In the genomic region with DNA sequence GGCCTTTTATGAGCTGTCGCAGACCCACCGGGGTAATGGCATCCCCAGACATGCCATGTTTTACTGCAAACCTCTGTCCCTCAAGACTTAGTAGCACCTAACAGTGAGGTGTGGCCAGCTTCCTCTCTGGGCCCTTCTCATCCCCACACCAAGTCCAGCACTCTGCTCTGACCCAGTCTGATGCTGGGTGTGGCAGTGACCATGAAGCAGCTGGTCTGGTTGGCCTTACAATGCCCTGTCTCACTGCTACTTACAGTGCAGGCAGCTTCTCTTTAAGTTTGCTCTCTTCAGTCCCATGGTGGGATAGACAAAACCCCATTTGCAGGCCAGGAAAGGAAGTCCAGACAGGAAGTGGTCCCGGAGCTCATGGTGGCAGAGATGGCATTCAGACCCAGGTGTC, we compare ENCODE assay signal across 18 mouse cellular contexts. TPM values are rescaled to one million over a fixed set of nuclear protein-coding genes. Genes with fewer than 3 reads are reported as not detected.
DNase-seq lines count a peak whose midpoint lies in the region; ATAC-seq and TF ChIP-seq lines count a peak whose summit lies in the region.
"Had no signal": no experiment of that assay in that cellular context is flagged by ENCODE, and none has a peak within 500 bp of the region (broad histone marks: within the 10 kb centered on the region; RNA-seq: fewer than 3 reads in every experiment).

No protein-coding gene starts in this region.

- no peak overlapping the region for H3K9ac ChIP-seq in heart, embryonic 15.5 days
- no peak overlapping the region for H3K9ac ChIP-seq in heart, embryonic 11.5 days (ENCODE audit: low read depth, low read length)
- H3K9ac ChIP-seq in hindbrain, embryonic 13.5 days: peak overlapping the region; percentile 3; the same call in 1 of the 2 replicates
- H3K9ac ChIP-seq in hindbrain, embryonic 12.5 days: no peak overlapping the region
- H3K9ac ChIP-seq: forebrain, embryonic 15.5 days; intestine, embryonic 15.5 days had no signal

- peak overlapping the region; percentile 95 for H3K27ac ChIP-seq in gastrocnemius, adult 2 months
- peak overlapping the region; percentile 97 for H3K27ac ChIP-seq in heart, embryonic 15.5 days
- no peak overlapping the region for H3K27ac ChIP-seq in heart, embryonic 11.5 days (ENCODE audit: low read depth, low read length)
- H3K27ac ChIP-seq in hindbrain, embryonic 13.5 days: no peak overlapping the region
- no peak overlapping the region for H3K27ac ChIP-seq in hindbrain, embryonic 12.5 days
- peak overlapping the region; percentile 84; the same call in 1 of the 2 replicates for H3K27ac ChIP-seq in olfactory bulb, adult 2 months (ENCODE audit: insufficient read depth, low read depth, low read length)
- H3K27ac ChIP-seq: embryonic facial prominence, embryonic 13.5 days; intestine, embryonic 15.5 days had no signal

- H3K9me3 ChIP-seq in heart, embryonic 15.5 days (replicated peaks): no peaks in the 10 kb centered on the region
- H3K9me3 ChIP-seq in heart, embryonic 11.5 days (replicated peaks; ENCODE audit: control insufficient read depth, low read length): no peaks in the 10 kb centered on the region
- no peaks in the 10 kb centered on the region for H3K9me3 ChIP-seq in hindbrain, embryonic 13.5 days
- no peaks in the 10 kb centered on the region for H3K9me3 ChIP-seq in hindbrain, embryonic 12.5 days (replicated peaks)
- H3K9me3 ChIP-seq: embryonic facial prominence, embryonic 13.5 days; forebrain, embryonic 15.5 days; intestine, embryonic 15.5 days had no signal

- intact Hi-C loops in gastrocnemius, adult 2 months (cut with DNase I): loop anchor here (10.0 kb wide), 1 partner anchor 359 kb away; the partner anchor contains the start of gene Dmc1

- ATAC-seq in heart, embryonic 15.5 days (replicated peaks; ENCODE audit: insufficient number of reproducible peaks, insufficient read depth, low FRiP score, low read depth): no peak
- ATAC-seq in heart, embryonic 11.5 days (replicated peaks; ENCODE audit: insufficient number of reproducible peaks, low FRiP score, low TSS enrichment): no peak
- no peak for ATAC-seq in hindbrain, embryonic 13.5 days (ENCODE audit: low FRiP score)
- ATAC-seq in hindbrain, embryonic 12.5 days (ENCODE audit: low FRiP score): no peak
- ATAC-seq: forebrain, embryonic 15.5 days; intestine, embryonic 15.5 days had no signal

- H3K27me3 ChIP-seq in heart, embryonic 15.5 days: no peaks in the 10 kb centered on the region
- H3K27me3 ChIP-seq in heart, embryonic 11.5 days (ENCODE audit: control insufficient read depth, insufficient read depth, low read length): peaks cover 4% of the 10 kb centered on the region; the same call in 1 of the 2 replicates
- peaks cover 5% of the 10 kb centered on the region for H3K27me3 ChIP-seq in hindbrain, embryonic 13.5 days
- peaks cover 3% of the 10 kb centered on the region for H3K27me3 ChIP-seq in hindbrain, embryonic 12.5 days
- H3K27me3 ChIP-seq: embryonic facial prominence, embryonic 13.5 days; intestine, embryonic 15.5 days had no signal

- DNase-seq in gastrocnemius, adult 2 months: no peak
- no peak for DNase-seq in gastrocnemius, adult 18-20 months (ENCODE audit: low spot score)
- DNase-seq in frontal cortex, postnatal 14 days (ENCODE audit: low spot score in 2 of 2): no peak
- DNase-seq: cerebellum, adult 11-12 months; cerebellum, adult 9-10 months; cerebellum, postnatal 25 days; gastrocnemius, postnatal 25 days; kidney, adult 18-20 months had no signal

- 80% methylated on average over 3 of the region's 3 CpGs for whole genome bisulfite sequencing in heart, embryonic 15.5 days
- 82% methylated on average over 3 of the region's 3 CpGs for WGBS in heart, embryonic 11.5 days (ENCODE audit: insufficient replicate concordance)
- 92% methylated on average over 3 of the region's 3 CpGs for WGBS in hindbrain, embryonic 13.5 days
- 93% methylated on average over 3 of the region's 3 CpGs for WGBS in hindbrain, embryonic 12.5 days
- WGBS in olfactory bulb, adult 2 months: 91% methylated on average over 3 of the region's 3 CpGs

- peaks cover 47% of the 10 kb centered on the region for H3K36me3 ChIP-seq in heart, embryonic 15.5 days
- peaks cover 25% of the 10 kb centered on the region for H3K36me3 ChIP-seq in heart, embryonic 11.5 days (ENCODE audit: control insufficient read depth, insufficient read depth, low read length)
- H3K36me3 ChIP-seq in hindbrain, embryonic 13.5 days: peaks cover 83% of the 10 kb centered on the region
- H3K36me3 ChIP-seq in hindbrain, embryonic 12.5 days: peaks cover 68% of the 10 kb centered on the region

- TF ChIP-seq POLR2A in olfactory bulb, adult 2 months (IDR thresholded peaks at IDR 0.05; ENCODE audit: insufficient read depth, low read depth, low read length): no peak

- peak overlapping the region; percentile 0; the same call in 1 of the 2 replicates for H3K4me3 ChIP-seq in gastrocnemius, adult 2 months
- H3K4me3 ChIP-seq in heart, embryonic 15.5 days: no peak overlapping the region
- no peak overlapping the region for H3K4me3 ChIP-seq in heart, embryonic 11.5 days (ENCODE audit: low read depth, low read length)
- no peak overlapping the region for H3K4me3 ChIP-seq in hindbrain, embryonic 13.5 days
- no peak overlapping the region for H3K4me3 ChIP-seq in hindbrain, embryonic 12.5 days
- H3K4me3 ChIP-seq in olfactory bulb, adult 2 months (ENCODE audit: insufficient read depth, low read depth, low read length): no peak overlapping the region
- H3K4me3 ChIP-seq: embryonic facial prominence, embryonic 13.5 days; forebrain, embryonic 15.5 days; intestine, embryonic 15.5 days had no signal

- H3K4me2 ChIP-seq in heart, embryonic 15.5 days: no peak overlapping the region
- no peak overlapping the region for H3K4me2 ChIP-seq in heart, embryonic 11.5 days
- no peak overlapping the region for H3K4me2 ChIP-seq in hindbrain, embryonic 13.5 days
- H3K4me2 ChIP-seq in hindbrain, embryonic 12.5 days (replicated peaks): no peak overlapping the region
- H3K4me2 ChIP-seq: embryonic facial prominence, embryonic 13.5 days; forebrain, embryonic 15.5 days; intestine, embryonic 15.5 days had no signal

- H3K4me1 ChIP-seq in heart, embryonic 15.5 days (replicated peaks): peaks cover 24% of the 10 kb centered on the region
- H3K4me1 ChIP-seq in heart, embryonic 11.5 days (ENCODE audit: control insufficient read depth, insufficient read depth, low read length): peaks cover 17% of the 10 kb centered on the region
- peaks cover 5% of the 10 kb centered on the region for H3K4me1 ChIP-seq in hindbrain, embryonic 13.5 days (replicated peaks)
- peaks cover 5% of the 10 kb centered on the region; the same call in 1 of the 2 replicates for H3K4me1 ChIP-seq in hindbrain, embryonic 12.5 days
- peaks cover 37% of the 10 kb centered on the region for H3K4me1 ChIP-seq in olfactory bulb, adult 2 months (ENCODE audit: control insufficient read depth, insufficient read depth, low read length)

- no peak for TF ChIP-seq CTCF in gastrocnemius, adult 2 months (IDR thresholded peaks at IDR 0.05)
- TF ChIP-seq CTCF in olfactory bulb, adult 2 months (IDR thresholded peaks at IDR 0.05; ENCODE audit: insufficient read depth, low read depth, low read length): no peak

RNA-seq across cellular contexts. Expression of gene Slc16a8, which starts 9.2 kb away (rescaled TPM):
- under 1 TPM; 0.13 to 0.53 TPM for total RNA-seq in gastrocnemius, adult 2 months (2021)
- under 1 TPM; 0.53 to 0.69 TPM for total RNA-seq in gastrocnemius, adult 18-20 months (2021)
- 0.60 TPM in 2 replicates for polyA plus RNA-seq in heart, embryonic 15.5 days (2015; fragmentation: Nextera tagmentation; extraction: Ambion mirVana)
- 0.17 TPM in 1 of 2 replicates, not detected in the other for polyA plus RNA-seq in heart, embryonic 11.5 days (2014; fragmentation: Nextera tagmentation; extraction: Ambion mirVana)
- 0.54 and 0.86 TPM in 2 replicates for polyA plus RNA-seq in hindbrain, embryonic 13.5 days (2015; fragmentation: Nextera tagmentation; extraction: Ambion mirVana)
- polyA plus RNA-seq in hindbrain, embryonic 12.5 days (2016; fragmentation: Nextera tagmentation; extraction: Ambion mirVana): 0.36 and 0.66 TPM in 2 replicates
- polyA plus RNA-seq in olfactory bulb, adult 2 months (2012; ENCODE audit: insufficient read depth, insufficient read length, low replicate concordance, missing spikeins): not detected in 2 replicates
- total RNA-seq: granulocyte monocyte progenitor cell, adult 5-6 weeks had no signal
- polyA plus RNA-seq: cortical plate, adult 2 months had no signal

RNA-seq across cellular contexts. Expression of gene Gm49486, which starts 16.1 kb away (rescaled TPM):
- 1 to 10 TPM in 1 of 2 experiments, under 1 TPM in 1; 0.10 to 1.0 TPM for total RNA-seq in gastrocnemius, adult 2 months (2021)
- total RNA-seq in gastrocnemius, adult 18-20 months (2021): under 1 TPM; 0.55 to 0.69 TPM
- 0.61 and 0.73 TPM in 2 replicates for polyA plus RNA-seq in heart, embryonic 15.5 days (2015; fragmentation: Nextera tagmentation; extraction: Ambion mirVana)
- 0.59 and 0.64 TPM in 2 replicates for polyA plus RNA-seq in heart, embryonic 11.5 days (2014; fragmentation: Nextera tagmentation; extraction: Ambion mirVana)
- 1.6 and 2.0 TPM in 2 replicates for polyA plus RNA-seq in hindbrain, embryonic 13.5 days (2015; fragmentation: Nextera tagmentation; extraction: Ambion mirVana)
- polyA plus RNA-seq in hindbrain, embryonic 12.5 days (2016; fragmentation: Nextera tagmentation; extraction: Ambion mirVana): 1.0 TPM in 2 replicates
- not detected in 2 replicates for polyA plus RNA-seq in olfactory bulb, adult 2 months (2012; ENCODE audit: insufficient read depth, insufficient read length, low replicate concordance, missing spikeins)

RNA-seq across cellular contexts. Expression of gene Pick1, which starts 16.3 kb away (rescaled TPM):
- 10 to 100 TPM; 33.6 to 35.0 TPM for total RNA-seq in gastrocnemius, adult 2 months (2021)
- total RNA-seq in gastrocnemius, adult 18-20 months (2021): 10 to 100 TPM; 33.7 to 34.8 TPM
- 29.5 and 39.9 TPM in 2 replicates for polyA plus RNA-seq in heart, embryonic 15.5 days (2015; fragmentation: Nextera tagmentation; extraction: Ambion mirVana)
- 17.6 and 19.3 TPM in 2 replicates for polyA plus RNA-seq in heart, embryonic 11.5 days (2014; fragmentation: Nextera tagmentation; extraction: Ambion mirVana)
- 83.8 and 90.6 TPM in 2 replicates for polyA plus RNA-seq in hindbrain, embryonic 13.5 days (2015; fragmentation: Nextera tagmentation; extraction: Ambion mirVana)
- polyA plus RNA-seq in hindbrain, embryonic 12.5 days (2016; fragmentation: Nextera tagmentation; extraction: Ambion mirVana): 67.1 and 72.6 TPM in 2 replicates
- not detected in 2 replicates for polyA plus RNA-seq in olfactory bulb, adult 2 months (2012; ENCODE audit: insufficient read depth, insufficient read length, low replicate concordance, missing spikeins)

RNA-seq across cellular contexts. Expression of gene Baiap2l2, which starts 40.0 kb away (rescaled TPM):
- 1 to 10 TPM; 3.1 to 3.2 TPM for total RNA-seq in gastrocnemius, adult 2 months (2021)
- total RNA-seq in gastrocnemius, adult 18-20 months (2021): 1 to 10 TPM; 2.3 to 4.5 TPM
- polyA plus RNA-seq in heart, embryonic 15.5 days (2015; fragmentation: Nextera tagmentation; extraction: Ambion mirVana): 9.8 and 9.9 TPM in 2 replicates
- polyA plus RNA-seq in heart, embryonic 11.5 days (2014; fragmentation: Nextera tagmentation; extraction: Ambion mirVana): 11.1 and 14.0 TPM in 2 replicates
- 1.7 and 2.8 TPM in 2 replicates for polyA plus RNA-seq in hindbrain, embryonic 13.5 days (2015; fragmentation: Nextera tagmentation; extraction: Ambion mirVana)
- 0.92 and 4.1 TPM in 2 replicates for polyA plus RNA-seq in hindbrain, embryonic 12.5 days (2016; fragmentation: Nextera tagmentation; extraction: Ambion mirVana)
- polyA plus RNA-seq in olfactory bulb, adult 2 months (2012; ENCODE audit: insufficient read depth, insufficient read length, low replicate concordance, missing spikeins): not detected in 2 replicates
- total RNA-seq: granulocyte monocyte progenitor cell, adult 5-6 weeks had no signal

Comparison
In these comparisons a context has a peak if more than half of its experiments do, and no peak if none do; other contexts are left out.
1. H3K27ac ChIP-seq: peak in gastrocnemius, adult 2 months (single experiment), heart, embryonic 15.5 days (single experiment) and olfactory bulb, adult 2 months (single experiment); none in heart, embryonic 11.5 days (single experiment), hindbrain, embryonic 13.5 days (single experiment) and hindbrain, embryonic 12.5 days (single experiment).